Mouse (Mus musculus) testis, adult 2 months (tissue): ENCODE data around the gene 0610012G03Rik.

ENCODE experiments used
- CTCF ChIP-seq: fragments of 200-500 bp; IDR thresholded peaks from 2 replicates; pipeline ENCODE4 v1.5.1; 2012; ENCODE audit warnings: low read depth, mild to moderate bottlenecking, inconsistent platforms, low read length, moderate library complexity; ENCODE audit not compliant: control insufficient read depth, insufficient read depth, insufficient replicate concordance
- POLR2A ChIP-seq: fragments of 200-500 bp; IDR thresholded peaks from 2 replicates; pipeline ENCODE4 v1.6.1; 2012; ENCODE audit warnings: low read depth, mild to moderate bottlenecking, inconsistent platforms, low read length, moderate library complexity; ENCODE audit not compliant: control insufficient read depth

DNA sequence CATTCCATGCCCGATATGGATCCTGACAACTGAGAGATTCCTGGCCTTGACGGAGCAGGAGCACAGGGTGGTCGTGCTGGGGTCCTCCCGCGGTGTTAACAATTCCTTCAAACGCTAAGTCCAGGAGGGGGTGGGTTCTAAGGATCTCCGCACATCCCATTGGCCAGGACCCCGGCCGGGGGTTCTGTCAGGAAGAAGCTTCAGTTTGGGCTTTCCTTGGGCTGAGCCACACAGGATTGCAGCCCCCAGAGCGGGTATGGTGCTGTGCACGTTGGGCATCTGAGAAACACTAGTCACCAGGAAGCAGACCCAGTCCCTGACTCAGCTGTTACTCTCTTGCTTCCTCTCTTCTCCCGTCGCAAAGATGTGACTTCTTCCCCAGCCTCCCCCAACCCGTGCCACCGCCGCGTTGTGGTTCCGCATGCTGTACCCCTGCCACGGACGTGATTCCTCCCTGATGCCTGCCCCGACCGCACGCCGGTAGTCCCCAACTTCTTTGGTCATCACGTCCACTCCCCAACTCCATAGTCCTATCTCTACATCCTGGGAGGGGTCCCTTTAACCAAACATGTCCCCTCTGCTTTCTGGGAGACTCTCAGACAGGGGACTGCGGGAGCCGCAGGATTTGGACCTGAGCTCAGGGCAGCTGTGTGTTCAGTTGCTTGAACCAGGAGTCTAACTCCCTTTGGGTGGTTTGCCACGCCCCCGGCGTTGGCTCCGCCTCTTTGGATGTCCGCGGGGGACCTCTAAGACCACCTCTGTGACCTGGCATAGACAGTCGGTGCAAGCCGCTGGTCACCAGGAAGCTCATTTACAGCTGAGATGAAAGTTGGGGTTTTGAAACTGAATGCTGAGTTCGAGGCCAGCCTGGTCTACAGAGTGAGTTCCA lies 13.0 kb downstream of the 0610012G03Rik start:
- TF ChIP-seq POLR2A (no peak; the same call in 1 of the 2 replicates), CTCF (no peak)
